Mouse (Mus musculus) layer of hippocampus, postnatal 10 days (tissue): Measurements from ENCODE around the gene Cd244a. TPM values are rescaled to one million over a fixed set of nuclear protein-coding genes. Genes with fewer than 3 reads are reported as not detected.
A peak's percentile ranks its signal among the peaks of the same experiment; 100 is the strongest.

Experiments
- DNase-seq, 2 experiments: peaks; one replicate each; pipeline ENCODE4 v3.0.0; 2021; ENCODE audit warnings: low spot score in 2 of 2
- long read RNA-seq: library from polyadenylated mRNA; stranded (forward); transcript quantifications from one replicate; pipeline ENCODE4 v2.0.0, GENCODE M21; 2023
- total RNA-seq, 2 experiments: library from RNA; stranded (reverse); gene quantifications; 2 replicates each; pipeline ENCODE4 v1.2.3; 2021

The Cd244a gene
- not detected for total RNA-seq
- long read RNA-seq, partial matches to known transcripts: 0 of 1 reads
- long read RNA-seq, other reads (novel, unspliced or antisense): 1 of 1 reads

DNA sequence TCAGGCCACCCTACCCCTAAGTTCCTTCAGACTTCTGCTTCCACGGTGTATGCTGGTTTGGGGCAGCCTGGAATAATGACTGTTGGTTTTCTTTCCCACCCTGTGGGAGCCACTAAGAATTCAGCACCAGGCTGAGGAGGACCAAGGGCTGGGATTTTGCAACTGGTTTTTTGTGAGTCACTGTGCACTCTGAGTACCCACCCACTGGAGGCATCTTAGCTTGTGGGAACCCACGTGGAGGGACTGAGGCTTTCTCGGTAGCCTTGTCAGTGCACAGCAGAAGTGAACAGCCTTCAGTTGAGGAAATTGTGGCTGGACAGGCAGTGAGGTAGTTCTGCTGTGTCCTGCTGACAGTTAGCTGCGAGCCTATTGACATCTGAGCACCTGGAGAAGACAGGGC, at the start of gene Cd244a:
Cd244a (plus strand) TSS at position 296 of the 400 bp plus-strand sequence.
- no peak for DNase-seq

DNA sequence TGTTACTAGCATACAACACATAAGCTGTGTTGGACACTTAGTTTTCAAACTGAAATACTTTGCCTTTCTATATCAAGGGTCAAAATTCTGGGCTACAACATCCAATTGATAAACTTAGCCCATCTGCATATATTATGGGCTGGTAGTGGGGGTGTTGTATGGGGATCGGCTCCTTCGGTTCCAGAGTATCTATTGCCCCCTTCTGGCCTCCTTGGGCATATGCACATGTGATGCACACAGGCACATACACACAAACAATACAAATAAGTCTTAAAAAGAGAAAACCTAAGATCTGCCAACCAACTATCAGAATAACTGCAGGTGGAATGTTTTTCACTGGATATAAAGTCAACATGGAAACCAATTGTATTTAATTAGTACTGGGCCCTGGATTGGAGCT, 45.8 kb upstream of the Cd244a start:
- no peak for DNase-seq

GRCm38 (mm10) chr1:171513760-171514159, 45.2 kb upstream of the Cd244a start:
- no peak for DNase-seq

GRCm38 (mm10) chr1:171515039-171515438, 44.0 kb upstream of the Cd244a start:
- DNase-seq: no peak

DNA sequence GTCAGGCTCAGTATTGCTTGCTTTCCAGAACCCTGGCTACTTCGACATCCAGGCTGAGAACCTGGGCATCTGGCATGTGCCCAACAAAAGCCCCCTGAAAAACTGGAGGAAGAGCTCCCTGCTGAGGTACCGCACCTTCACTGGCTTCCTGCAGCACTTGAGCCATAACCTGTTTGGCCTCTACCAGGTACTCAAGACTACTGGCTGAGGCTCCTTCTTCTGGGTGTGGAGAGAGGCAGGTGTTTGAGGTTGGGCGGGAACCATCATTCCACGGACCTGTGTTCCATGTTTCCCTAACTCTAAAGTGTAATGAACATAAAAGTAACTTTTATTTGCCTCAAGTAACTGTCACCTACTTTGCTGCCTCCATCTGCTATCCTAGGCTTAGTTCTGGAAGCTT, 43.4 kb upstream of the Cd244a start:
- no peak for DNase-seq

- no peak for DNase-seq
These were observed 27.6 kb upstream of the Cd244a start for GRCm38 (mm10) chr1:171531367-171531766.

- no peak for DNase-seq
These were observed 26.2 kb upstream of the Cd244a start for GRCm38 (mm10) chr1:171532830-171533229.

- DNase-seq: no peak
These were observed 24.4 kb upstream of the Cd244a start for GRCm38 (mm10) chr1:171534557-171534956.

GRCm38 (mm10) chr1:171535194-171535593, 23.8 kb upstream of the Cd244a start, which contains the start of gene Itln1:
Itln1 (minus strand) TSS chr1:171535294.
- DNase-seq: no peak

DNA sequence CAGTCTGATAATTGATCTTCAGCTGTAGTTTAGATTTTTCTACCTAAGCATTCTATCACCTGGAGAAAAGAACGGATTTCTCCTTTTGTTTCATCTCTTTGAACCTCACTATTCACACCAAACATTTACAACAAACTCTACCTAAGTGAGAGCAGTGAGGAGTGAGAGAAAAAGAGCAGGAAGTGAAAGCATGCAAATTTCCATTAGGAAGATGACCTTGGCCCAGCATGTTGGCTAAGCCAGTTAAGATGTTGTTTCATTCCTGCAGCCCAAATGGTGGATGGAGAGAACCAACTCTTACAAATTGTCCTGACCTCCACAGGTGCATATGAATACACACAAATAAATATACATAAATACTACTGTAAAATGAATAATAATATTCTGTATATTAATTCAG, 18.3 kb upstream of the Cd244a start:
- DNase-seq: no peak

- DNase-seq: no peak
These were observed 7.7 kb upstream of the Cd244a start for GRCm38 (mm10) chr1:171551326-171551725.

GRCm38 (mm10) chr1:171552230-171552629, 6.8 kb upstream of the Cd244a start:
- no peak for DNase-seq

DNA sequence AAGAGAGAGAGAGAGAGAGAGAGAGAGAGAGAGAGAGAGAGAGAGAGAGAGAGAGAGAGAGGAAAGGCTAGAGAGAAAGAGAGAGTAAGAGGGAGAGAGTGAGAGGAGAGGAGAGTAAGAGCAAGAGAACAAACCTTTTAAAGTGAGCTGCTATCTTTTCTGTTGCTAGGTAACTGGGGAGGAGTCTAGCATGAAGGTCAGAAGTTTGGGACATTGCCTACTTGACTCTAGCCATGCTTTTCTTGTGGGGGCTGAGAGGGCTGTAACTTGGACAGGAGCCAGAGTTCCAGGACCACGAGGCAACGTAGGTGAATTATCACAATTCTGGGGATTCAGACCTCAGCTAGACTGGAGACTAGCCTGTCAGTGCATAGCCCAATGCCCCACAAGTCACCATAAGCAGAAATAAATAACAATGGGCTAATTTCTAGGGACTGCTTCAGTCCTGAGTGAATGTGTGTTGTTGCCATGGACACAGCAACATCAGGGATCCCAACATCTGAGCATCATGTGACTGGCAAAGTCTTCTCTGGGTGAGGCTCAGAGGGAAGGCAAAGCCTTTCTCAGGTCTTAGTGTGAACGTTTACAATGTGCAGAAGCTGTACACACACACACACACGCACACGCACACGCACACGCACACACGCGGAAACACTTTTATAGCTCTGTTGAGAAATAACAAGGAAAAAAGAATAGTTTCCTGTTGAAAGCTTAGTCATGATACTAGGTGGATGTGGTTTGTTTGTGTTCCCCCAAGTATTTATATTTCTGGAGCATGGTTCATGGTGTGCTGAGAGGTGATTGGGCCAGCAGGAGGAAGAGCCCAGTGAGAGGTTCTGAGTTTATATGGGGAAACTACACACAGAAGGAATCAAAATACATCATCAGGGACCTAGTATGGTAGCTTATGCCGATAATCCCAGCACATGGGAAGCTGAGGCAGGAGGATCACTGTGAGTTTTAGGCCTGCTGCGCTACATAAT, 5.3 kb upstream of the Cd244a start:
- DNase-seq: no peak

- DNase-seq: no peak
These were observed 2.6 kb upstream of the Cd244a start for GRCm38 (mm10) chr1:171556366-171556765.

GRCm38 (mm10) chr1:171558407-171558806, 586 bp upstream of the Cd244a start:
- no peak for DNase-seq

DNA sequence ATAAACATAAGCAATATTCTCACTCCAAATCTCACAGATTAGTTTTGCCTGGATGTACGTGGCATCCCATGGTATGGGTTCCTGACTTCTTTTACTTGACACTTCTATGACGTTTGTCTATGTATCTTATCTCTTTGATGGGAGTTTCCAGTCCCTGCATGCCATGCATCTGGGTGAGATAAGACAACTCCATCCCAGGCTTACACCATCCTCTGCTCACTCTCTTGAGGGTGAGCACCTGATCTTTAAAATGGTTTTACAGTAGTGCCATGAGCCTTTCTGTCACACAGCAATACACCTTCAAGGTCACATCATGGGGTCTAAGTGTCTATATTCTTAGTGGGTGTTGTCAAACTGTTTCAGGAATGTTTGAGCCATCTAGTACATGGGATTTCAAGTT, 1.3 kb downstream of the Cd244a start:
- DNase-seq: no peak

GRCm38 (mm10) chr1:171561200-171561599, 2.2 kb downstream of the Cd244a start:
- no peak for DNase-seq

- DNase-seq: no peak
These were observed 2.7 kb downstream of the Cd244a start for GRCm38 (mm10) chr1:171561639-171562225.

GRCm38 (mm10) chr1:171563042-171563441, 4.0 kb downstream of the Cd244a start:
- no peak for DNase-seq

- peak in 1 of 2 experiments; percentile 8 for DNase-seq
These were observed 5.3 kb downstream of the Cd244a start for GRCm38 (mm10) chr1:171564247-171564646.

DNA sequence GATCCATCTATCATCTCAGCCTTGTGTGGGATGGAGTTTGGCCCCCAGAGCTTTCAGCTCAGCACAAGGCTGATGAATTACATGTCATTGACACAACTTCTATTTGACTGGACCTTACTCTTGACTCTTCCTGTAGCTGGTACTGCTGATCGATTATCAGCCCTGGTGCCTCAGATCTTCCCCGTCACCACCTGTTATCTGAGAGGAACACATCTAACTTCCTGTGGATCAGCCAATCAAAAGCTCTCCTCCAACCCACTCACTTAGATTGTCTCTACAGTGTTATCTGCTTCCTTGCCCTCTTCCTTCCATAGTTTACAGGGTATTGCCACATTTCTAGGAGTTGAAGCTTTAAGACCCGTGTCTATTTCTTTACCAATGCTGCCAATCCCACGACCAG, 6.9 kb downstream of the Cd244a start:
- no peak for DNase-seq

DNA sequence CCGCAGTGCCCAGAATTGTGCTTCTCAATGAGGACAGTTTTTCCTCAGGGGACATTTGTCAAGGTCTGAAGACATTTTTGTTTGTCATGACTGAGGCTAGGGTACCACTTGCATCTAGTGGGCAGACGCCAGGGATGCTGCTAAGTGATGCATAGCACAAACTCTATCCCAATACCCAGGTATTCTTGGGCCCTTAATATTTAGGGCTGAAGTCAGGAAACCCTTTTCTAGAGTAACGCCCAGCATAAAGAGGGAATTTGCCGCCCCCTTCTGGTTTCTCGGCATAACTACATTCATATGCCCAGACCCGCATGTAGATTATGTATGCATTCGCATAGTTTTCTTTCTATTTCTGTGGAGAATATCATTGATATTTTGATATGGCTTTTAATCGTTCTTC, 7.8 kb downstream of the Cd244a start:
- peak; percentile 51 to 64 for DNase-seq
